Mouse (Mus musculus): ENCODE measurements around the gene Olfr170. TPM values are rescaled to one million over a fixed set of nuclear protein-coding genes. Genes with fewer than 3 reads are reported as not detected.
"Not testable (repeated sequence)": the region's sequence is repeated elsewhere in the genome, so short reads cannot be mapped to it uniquely, and the experiment has no call there.

Olfr170 gene
- not detected in 2 replicates for polyA plus RNA-seq (2015; fragmentation: Nextera tagmentation; extraction: Ambion mirVana)

DNA sequence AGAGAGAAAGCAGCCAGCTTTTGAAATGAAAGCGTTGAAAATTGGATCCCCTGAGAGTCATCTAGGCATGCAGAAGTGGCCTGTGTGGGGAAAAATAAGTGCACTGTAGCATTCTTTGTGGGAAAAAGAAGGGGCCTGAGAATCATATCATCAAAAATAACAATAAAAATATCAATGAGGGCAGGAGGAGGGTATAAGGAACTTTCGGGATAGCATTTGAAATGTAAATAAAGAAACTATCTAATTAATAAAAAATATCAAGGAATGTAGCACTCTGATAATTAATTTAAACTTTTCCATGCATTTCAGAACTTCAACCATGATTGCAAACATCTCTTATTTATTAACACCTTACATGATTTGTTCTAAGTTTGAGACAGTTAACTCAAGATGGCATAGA is at the start of gene Olfr170:
Olfr170 (minus strand) TSS at position 101 of the 400 bp plus-strand sequence.
- not testable (repeated sequence) for H3K27ac ChIP-seq; H3K9ac ChIP-seq; H3K4me1 ChIP-seq; H3K4me3 ChIP-seq (replicated peaks); ATAC-seq (ENCODE audit: insufficient read depth, low FRiP score, low read depth); H3K27me3 ChIP-seq (replicated peaks); H3K9me3 ChIP-seq; H3K4me2 ChIP-seq; H3K36me3 ChIP-seq
- WGBS, result 83% methylated on average over 2 of the region's 2 CpGs

- no peak for ATAC-seq (ENCODE audit: insufficient read depth, low FRiP score, low read depth)
- no peak within 1 kb of the TSS for H3K4me3 ChIP-seq (replicated peaks)
- H3K36me3 ChIP-seq, result no peaks in the 10 kb centered on the region
- WGBS, result 85% methylated on average over 1 of the region's 1 CpGs
- H3K9me3 ChIP-seq, result no peaks in the 10 kb centered on the region
- no peaks in the 10 kb centered on the region for H3K27me3 ChIP-seq (replicated peaks)
- no peak within 1 kb of the TSS for H3K9ac ChIP-seq
- H3K27ac ChIP-seq, result no peak within 1 kb of the TSS
- no peaks in the 10 kb centered on the region for H3K4me1 ChIP-seq
- H3K4me2 ChIP-seq, result no peak within 1 kb of the TSS
These were observed 18.1 kb upstream of the Olfr170 start, which contains the start of gene Olfr171 for GRCm38 (mm10) chr16:19629816-19630215. Gene Olfr171 (minus strand): TSS chr16:19629916.

- Histone ChIP-seq H3K4me3 (replicated peaks) (no peak overlapping the region), H3K9ac (no peak overlapping the region), H3K9me3 (no peaks in the 10 kb centered on the region), H3K36me3 (no peaks in the 10 kb centered on the region), H3K27ac (no peak overlapping the region), H3K4me2 (no peak overlapping the region), H3K4me1 (no peaks in the 10 kb centered on the region), H3K27me3 (replicated peaks) (no peaks in the 10 kb centered on the region)
- WGBS, result 59% methylated on average over 2 of the region's 2 CpGs
- ATAC-seq (ENCODE audit: insufficient read depth, low FRiP score, low read depth), result no peak
These were observed 8.5 kb downstream of the Olfr170 start for GRCm38 (mm10) chr16:19603166-19603565.

- H3K4me2 ChIP-seq; H3K27me3 ChIP-seq (replicated peaks); H3K27ac ChIP-seq; H3K9ac ChIP-seq; H3K36me3 ChIP-seq; H3K4me1 ChIP-seq; H3K4me3 ChIP-seq (replicated peaks); H3K9me3 ChIP-seq; ATAC-seq (ENCODE audit: insufficient read depth, low FRiP score, low read depth): not testable (repeated sequence)
- WGBS, result 86% methylated on average over 2 of the region's 2 CpGs
These were observed 40.0 kb downstream of the Olfr170 start, which contains the start of gene Olfr169 for GRCm38 (mm10) chr16:19571709-19572108. Gene Olfr169 (minus strand): TSS chr16:19571809.

Other genes with a start within 250 kb of the Olfr170 start
- gene Olfr165, start 188.7 kb downstream of the Olfr170 start, polyA plus RNA-seq (2015; fragmentation: Nextera tagmentation; extraction: Ambion mirVana), result not detected in 2 replicates
- not detected in 2 replicates for gene Olfr166, start 128.2 kb downstream of the Olfr170 start, polyA plus RNA-seq (2015; fragmentation: Nextera tagmentation; extraction: Ambion mirVana)
- not detected in 2 replicates for gene Olfr167, start 89.6 kb downstream of the Olfr170 start, polyA plus RNA-seq (2015; fragmentation: Nextera tagmentation; extraction: Ambion mirVana)
- not detected in 2 replicates for gene Olfr168, start 76.3 kb downstream of the Olfr170 start, polyA plus RNA-seq (2015; fragmentation: Nextera tagmentation; extraction: Ambion mirVana)
- not detected in 2 replicates for gene Olfr169, start 40.1 kb downstream of the Olfr170 start, polyA plus RNA-seq (2015; fragmentation: Nextera tagmentation; extraction: Ambion mirVana)
- not detected in 2 replicates for gene Olfr171, start 18.0 kb upstream of the Olfr170 start, polyA plus RNA-seq (2015; fragmentation: Nextera tagmentation; extraction: Ambion mirVana)
- 0.04 and 0.14 TPM in 2 replicates for gene Lamp3, start 94.5 kb upstream of the Olfr170 start, polyA plus RNA-seq (2015; fragmentation: Nextera tagmentation; extraction: Ambion mirVana)
- 13.3 and 13.4 TPM in 2 replicates for gene B3gnt5, start 148.3 kb upstream of the Olfr170 start, polyA plus RNA-seq (2015; fragmentation: Nextera tagmentation; extraction: Ambion mirVana)